Mouse (Mus musculus) erythroblast, adult 5-6 weeks (primary cell): Measurements from ENCODE around the gene Tmem143. TPM values are rescaled to one million over a fixed set of nuclear protein-coding genes. Genes with fewer than 3 reads are reported as not detected.
"Not testable (repeated sequence)": the region's sequence is repeated elsewhere in the genome, so short reads cannot be mapped to it uniquely, and the experiment has no call there.

Experiments
- ATAC-seq: replicated peaks from 2 replicates; pipeline ENCODE4 v1.8.0; 2016; ENCODE audit warnings: moderate number of reproducible peaks, mild to moderate bottlenecking, moderate TSS enrichment, inconsistent platforms; ENCODE audit not compliant: poor library complexity, low FRiP score, severe bottlenecking
- total RNA-seq, 2 experiments: library from RNA; stranded (forward) in 1 of 2; stranded (reverse) in 1 of 2; fragments of 150-400 nt in 1 of 2; fragments of 200-764, 138-1000 nt in 1 of 2; gene quantifications; 2 replicates each; pipeline versions ENCODE4 v1.2.3 to v1.2.4; 2015 to 2017; ENCODE audit warnings: low replicate concordance in 2 of 2

Tmem143 gene
- total RNA-seq, 2 experiments from 2014 or later = 0.26 to 1.3 TPM

- ATAC-seq = no peak
Measured at GRCm38 (mm10) chr7:45920583-45921241, 24.0 kb downstream of the Tmem143 start.

- ATAC-seq = no peak
Measured at GRCm38 (mm10) chr7:45921242-45921621, 24.5 kb downstream of the Tmem143 start, which contains the start of gene Emp3. Gene Emp3 (minus strand): TSS chr7:45921404.

GRCm38 (mm10) chr7:45921950-45922600 is 25.3 kb downstream of the Tmem143 start:
- no peak for ATAC-seq

GRCm38 (mm10) chr7:45922928-45923761 is 26.4 kb downstream of the Tmem143 start:
- peak; percentile 83 for ATAC-seq

DNA sequence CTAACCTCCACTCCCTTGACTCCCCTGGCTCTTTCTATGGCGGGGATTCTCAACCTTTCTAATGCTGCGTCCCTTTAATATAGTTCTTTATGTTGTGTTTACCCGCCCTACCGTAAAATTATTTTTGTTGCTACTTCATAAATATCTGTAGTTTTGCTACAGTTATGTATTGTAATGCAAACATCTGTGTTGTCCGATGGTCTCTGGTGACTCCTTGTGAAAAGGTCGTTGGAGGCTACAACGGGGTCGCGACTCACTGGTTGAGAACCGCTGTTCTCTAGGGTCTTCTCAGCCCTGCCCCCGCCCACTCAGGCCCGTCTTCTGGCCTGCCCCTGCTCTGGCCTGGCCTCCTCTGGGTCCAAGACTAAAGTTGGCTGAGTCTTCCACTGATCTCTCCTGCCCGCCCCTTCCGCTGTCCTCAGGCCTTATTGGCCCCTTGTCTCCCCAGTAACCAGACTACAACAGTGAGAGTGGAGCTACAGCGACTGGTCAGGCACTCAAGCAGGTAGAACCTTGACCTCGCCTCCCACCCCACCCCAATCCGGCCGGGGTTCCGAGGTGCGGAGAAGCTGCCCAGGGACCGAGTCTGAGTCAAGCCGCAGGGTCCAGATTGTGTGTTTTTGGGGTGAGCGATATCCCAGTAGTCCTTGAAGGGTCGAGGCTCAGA is 27.2 kb downstream of the Tmem143 start, which contains the start of gene Ccdc114:
Gene Ccdc114, plus strand, starts transcription at position 311 of the 667 bp plus-strand sequence.
- ATAC-seq = peak; percentile 40

DNA sequence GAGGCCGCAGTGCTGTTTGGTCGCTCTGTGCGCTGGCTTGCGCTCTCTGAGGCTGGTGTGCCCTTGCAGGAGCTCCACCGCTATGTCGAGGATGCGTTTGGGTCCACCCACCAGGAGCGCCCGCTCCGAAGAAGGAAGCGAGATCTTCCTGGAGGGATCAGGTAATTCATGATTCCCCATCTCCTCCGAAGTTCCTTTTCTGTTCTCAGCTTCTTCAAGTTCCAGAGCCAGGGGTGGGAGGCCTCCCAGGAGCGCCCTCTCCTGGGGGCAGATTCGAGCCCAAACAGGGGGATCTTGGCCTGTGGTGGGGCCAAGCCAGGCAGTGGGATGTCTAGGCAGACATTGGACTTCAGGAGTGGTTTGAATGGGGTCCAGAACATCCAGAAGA is 27.7 kb downstream of the Tmem143 start:
- ATAC-seq = no peak

DNA sequence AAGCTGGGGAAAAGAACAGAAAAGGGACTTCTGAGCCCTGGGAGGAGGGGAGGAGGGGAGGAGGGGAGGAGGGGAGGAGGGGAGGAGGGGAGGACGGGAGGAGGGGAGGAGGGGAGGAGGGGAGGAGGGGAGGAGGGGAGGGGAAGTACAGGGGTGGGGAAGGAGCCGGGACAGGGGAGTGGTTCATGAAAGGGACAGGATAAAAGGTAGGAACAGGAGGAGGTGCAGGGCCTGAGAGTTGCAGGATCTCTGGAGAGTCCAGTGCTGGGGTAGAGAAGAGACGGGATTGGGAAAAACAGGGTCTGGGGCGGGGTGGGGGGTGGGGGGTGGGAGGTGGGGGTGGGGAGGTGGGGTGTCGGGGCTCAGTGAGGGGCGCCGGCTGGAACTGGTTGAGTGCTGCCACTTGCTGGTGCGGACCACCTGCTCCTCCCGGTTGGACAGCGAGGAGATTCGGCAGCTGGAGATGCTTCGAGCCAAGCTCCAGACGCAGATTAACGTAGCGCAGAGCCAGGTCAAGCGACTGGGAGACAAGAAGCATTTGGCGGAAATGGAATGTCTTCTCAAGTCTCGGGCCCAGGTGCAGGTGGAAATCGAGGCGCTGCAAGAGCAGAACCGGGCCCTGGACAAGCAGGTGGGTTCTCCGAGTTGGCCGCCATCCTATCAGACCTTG is 32.0 kb downstream of the Tmem143 start:
- ATAC-seq = no peak

DNA sequence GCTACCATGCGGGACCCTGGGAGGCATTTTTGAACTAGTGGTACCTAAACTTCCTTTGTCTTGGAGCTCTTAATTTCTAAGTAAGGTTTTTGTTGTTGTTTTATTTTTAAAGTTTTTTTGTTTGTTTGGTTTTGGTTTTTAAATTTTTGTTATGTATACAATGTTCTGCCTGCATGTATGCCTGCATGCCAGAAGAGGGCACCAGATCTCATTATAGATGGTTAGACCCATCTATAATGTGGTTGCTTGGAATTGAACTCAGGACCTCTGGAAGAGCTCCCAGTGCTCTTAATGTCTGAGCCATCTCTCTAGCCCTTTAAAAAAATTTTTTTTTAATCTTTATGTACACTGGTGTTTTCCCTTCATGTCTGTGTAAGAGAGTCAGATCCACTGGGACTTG is 32.9 kb downstream of the Tmem143 start:
- ATAC-seq = no peak

- not testable (repeated sequence) for ATAC-seq
Measured at GRCm38 (mm10) chr7:45933766-45934165, 37.0 kb downstream of the Tmem143 start.

DNA sequence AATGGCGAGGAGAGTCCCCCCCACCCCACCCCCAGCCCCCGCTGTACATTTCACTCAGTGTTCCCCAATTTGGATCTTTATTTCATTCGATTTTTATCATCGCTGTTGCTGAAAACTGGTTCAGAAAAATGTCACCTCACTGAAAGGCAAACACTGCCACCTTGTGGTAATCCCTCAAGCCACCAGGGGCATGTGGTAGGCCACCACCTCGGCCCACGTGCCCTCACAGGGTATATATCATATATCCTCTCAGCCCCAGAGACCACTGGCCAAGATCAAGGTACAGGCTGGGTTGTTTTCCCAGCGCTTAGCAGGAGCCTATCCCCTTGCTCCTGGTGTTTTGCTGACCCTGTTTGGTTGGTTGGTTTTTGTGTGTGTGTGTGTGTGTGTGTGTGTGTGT is 38.4 kb downstream of the Tmem143 start:
- ATAC-seq = peak; percentile 66; the same call in 1 of the 2 replicates

DNA sequence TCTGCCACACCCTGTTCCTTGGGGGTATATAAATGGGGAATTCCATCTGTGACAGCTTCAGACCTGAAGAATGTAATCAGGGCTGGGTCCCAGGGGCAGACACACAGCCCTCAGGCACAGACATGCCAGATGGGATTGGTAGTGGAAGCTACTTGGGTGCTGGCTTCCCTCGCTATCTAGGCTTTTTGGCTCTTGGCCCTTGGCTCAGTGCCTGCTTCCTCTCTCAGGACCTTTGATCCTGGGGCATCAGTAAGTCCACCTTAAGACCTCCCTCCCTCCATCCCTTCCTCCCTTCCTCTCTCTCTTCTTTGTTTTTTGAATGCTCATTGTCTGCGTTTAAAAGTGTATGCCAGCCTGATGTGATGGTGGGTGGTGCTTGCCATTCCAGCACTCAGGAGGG is 43.1 kb downstream of the Tmem143 start:
- no peak for ATAC-seq

- ATAC-seq = 0 out of 2 replicates have a peak, but pooled peaks have one; percentile 31
Measured at GRCm38 (mm10) chr7:45941986-45942385, 45.2 kb downstream of the Tmem143 start.

DNA sequence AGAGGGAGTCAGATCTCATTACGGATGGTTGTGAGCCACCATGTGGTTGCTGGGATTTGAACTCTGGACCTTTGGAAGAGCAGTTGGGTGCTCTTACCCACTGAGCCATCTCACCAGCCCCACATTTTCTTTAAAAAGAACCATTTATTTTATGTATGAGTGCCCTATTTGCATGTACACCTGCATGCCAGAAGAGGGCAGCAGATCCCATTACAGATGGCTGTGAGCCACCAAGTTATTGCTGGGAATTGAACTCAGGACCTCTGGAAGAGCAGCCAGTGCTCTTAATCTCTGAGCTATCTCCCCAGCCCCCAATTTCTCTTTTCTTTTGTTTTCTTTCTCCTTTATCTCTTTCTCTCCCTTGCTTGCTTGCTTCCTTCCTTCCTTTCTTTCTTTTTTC is 46.5 kb downstream of the Tmem143 start:
- not testable (repeated sequence) for ATAC-seq

GRCm38 (mm10) chr7:45949061-45949460 is 52.3 kb downstream of the Tmem143 start:
- no peak for ATAC-seq

DNA sequence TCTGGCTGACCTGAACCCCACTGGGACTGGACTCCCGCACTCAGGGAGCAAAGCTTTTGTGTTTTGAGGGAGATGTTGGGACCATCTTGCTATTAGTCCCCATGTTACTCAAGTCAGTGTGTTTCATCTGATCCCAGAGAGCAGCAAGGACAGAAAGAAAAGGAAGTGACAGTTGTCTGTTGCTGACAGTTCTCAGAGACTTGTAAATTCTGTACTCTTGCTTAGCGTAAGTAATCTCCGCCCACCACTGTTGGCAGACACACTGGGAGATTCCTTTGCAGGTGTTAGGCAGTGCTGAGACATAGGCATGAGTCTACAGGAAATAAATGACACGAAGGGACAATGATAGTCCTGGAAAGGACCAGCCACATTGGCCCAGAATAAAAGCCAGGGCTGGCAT is 59.9 kb downstream of the Tmem143 start:
- no peak for ATAC-seq

Other genes starting within 250 kb of the Tmem143 start
- gene Fut2, start 230.5 kb upstream of the Tmem143 start, total RNA-seq (2015; ENCODE audit: low replicate concordance) = not detected in 2 replicates
- not detected in 2 replicates for gene Fut2, start 230.5 kb upstream of the Tmem143 start, total RNA-seq (2017; ENCODE audit: low replicate concordance)
- gene Ntn5, start 212.9 kb upstream of the Tmem143 start, total RNA-seq (2015; ENCODE audit: low replicate concordance) = not detected in 2 replicates
- gene Ntn5, start 212.9 kb upstream of the Tmem143 start, total RNA-seq (2017; ENCODE audit: low replicate concordance) = not detected in 2 replicates
- gene Sec1, start 202.5 kb upstream of the Tmem143 start, total RNA-seq (2015; ENCODE audit: low replicate concordance) = not detected in 2 replicates
- not detected in 2 replicates for gene Sec1, start 202.5 kb upstream of the Tmem143 start, total RNA-seq (2017; ENCODE audit: low replicate concordance)
- not detected in 2 replicates for gene Car11, start 197.1 kb upstream of the Tmem143 start, total RNA-seq (2015; ENCODE audit: low replicate concordance)
- gene Car11, start 197.1 kb upstream of the Tmem143 start, total RNA-seq (2017; ENCODE audit: low replicate concordance) = not detected in 2 replicates
- 1.5 and 1.9 TPM in 2 replicates for gene Dbp, start 191.9 kb upstream of the Tmem143 start, total RNA-seq (2015; ENCODE audit: low replicate concordance)
- gene Dbp, start 191.9 kb upstream of the Tmem143 start, total RNA-seq (2017; ENCODE audit: low replicate concordance) = 0.77 and 2.2 TPM in 2 replicates
- gene Rpl18, start 181.5 kb upstream of the Tmem143 start, total RNA-seq (2015; ENCODE audit: low replicate concordance) = 423 and 424 TPM in 2 replicates
- gene Rpl18, start 181.5 kb upstream of the Tmem143 start, total RNA-seq (2017; ENCODE audit: low replicate concordance) = 286 and 289 TPM in 2 replicates
- gene Sphk2, start 178.9 kb upstream of the Tmem143 start, total RNA-seq (2015; ENCODE audit: low replicate concordance) = 4.6 and 7.9 TPM in 2 replicates
- 2.1 and 2.6 TPM in 2 replicates for gene Sphk2, start 178.9 kb upstream of the Tmem143 start, total RNA-seq (2017; ENCODE audit: low replicate concordance)
- not detected in 2 replicates for gene Fam83e, start 175.7 kb upstream of the Tmem143 start, total RNA-seq (2015; ENCODE audit: low replicate concordance)
- gene Fam83e, start 175.7 kb upstream of the Tmem143 start, total RNA-seq (2017; ENCODE audit: low replicate concordance) = not detected in 2 replicates
- gene Spaca4, start 171.1 kb upstream of the Tmem143 start, total RNA-seq (2015; ENCODE audit: low replicate concordance) = not detected in 2 replicates
- not detected in 2 replicates for gene Spaca4, start 171.1 kb upstream of the Tmem143 start, total RNA-seq (2017; ENCODE audit: low replicate concordance)
- not detected in 2 replicates for gene Lmtk3, start 113.2 kb upstream of the Tmem143 start, total RNA-seq (2015; ENCODE audit: low replicate concordance)
- gene Lmtk3, start 113.2 kb upstream of the Tmem143 start, total RNA-seq (2017; ENCODE audit: low replicate concordance) = not detected in 2 replicates
- gene Sult2b1, start 112.3 kb upstream of the Tmem143 start, total RNA-seq (2015; ENCODE audit: low replicate concordance) = not detected in 2 replicates
- not detected in 2 replicates for gene Sult2b1, start 112.3 kb upstream of the Tmem143 start, total RNA-seq (2017; ENCODE audit: low replicate concordance)
- 10.6 and 10.7 TPM in 2 replicates for gene Cyth2, start 82.4 kb upstream of the Tmem143 start, total RNA-seq (2015; ENCODE audit: low replicate concordance)
- gene Cyth2, start 82.4 kb upstream of the Tmem143 start, total RNA-seq (2017; ENCODE audit: low replicate concordance) = 11.6 and 14.5 TPM in 2 replicates
- 0.38 TPM in 1 of 2 replicates, not detected in the other for gene Kcnj14, start 72.2 kb upstream of the Tmem143 start, total RNA-seq (2015; ENCODE audit: low replicate concordance)
- 0.09 TPM in 1 of 2 replicates, not detected in the other for gene Kcnj14, start 72.2 kb upstream of the Tmem143 start, total RNA-seq (2017; ENCODE audit: low replicate concordance)
- 1.5 and 2.3 TPM in 2 replicates for gene Grwd1, start 66.0 kb upstream of the Tmem143 start, total RNA-seq (2015; ENCODE audit: low replicate concordance)
- 0.43 and 3.1 TPM in 2 replicates for gene Grwd1, start 66.0 kb upstream of the Tmem143 start, total RNA-seq (2017; ENCODE audit: low replicate concordance)
- gene Kdelr1, start 24.2 kb upstream of the Tmem143 start, total RNA-seq (2015; ENCODE audit: low replicate concordance) = 31.3 and 67.2 TPM in 2 replicates
- gene Kdelr1, start 24.2 kb upstream of the Tmem143 start, total RNA-seq (2017; ENCODE audit: low replicate concordance) = 18.0 and 20.1 TPM in 2 replicates
- not detected in 2 replicates for gene Grin2d, start 18.6 kb upstream of the Tmem143 start, total RNA-seq (2015; ENCODE audit: low replicate concordance)
- gene Grin2d, start 18.6 kb upstream of the Tmem143 start, total RNA-seq (2017; ENCODE audit: low replicate concordance) = 0.28 TPM in 1 of 2 replicates, not detected in the other
- 4.0 TPM in 1 of 2 replicates, not detected in the other for gene Syngr4, start 227 bp upstream of the Tmem143 start, total RNA-seq (2015; ENCODE audit: low replicate concordance)
- gene Syngr4, start 227 bp upstream of the Tmem143 start, total RNA-seq (2017; ENCODE audit: low replicate concordance) = not detected in 2 replicates
- 56.4 and 143 TPM in 2 replicates for gene Emp3, start 24.5 kb downstream of the Tmem143 start, total RNA-seq (2015; ENCODE audit: low replicate concordance)
- gene Emp3, start 24.5 kb downstream of the Tmem143 start, total RNA-seq (2017; ENCODE audit: low replicate concordance) = 48.2 and 77.1 TPM in 2 replicates
- gene Ccdc114, start 27.1 kb downstream of the Tmem143 start, total RNA-seq (2015; ENCODE audit: low replicate concordance) = 2.5 TPM in 1 of 2 replicates, not detected in the other
- 0.51 and 2.0 TPM in 2 replicates for gene Ccdc114, start 27.1 kb downstream of the Tmem143 start, total RNA-seq (2017; ENCODE audit: low replicate concordance)
- gene Abcc6, start 133.4 kb downstream of the Tmem143 start, total RNA-seq (2015; ENCODE audit: low replicate concordance) = not detected in 2 replicates
- not detected in 2 replicates for gene Abcc6, start 133.4 kb downstream of the Tmem143 start, total RNA-seq (2017; ENCODE audit: low replicate concordance)
- 5.4 and 9.2 TPM in 2 replicates for gene Nomo1, start 136.8 kb downstream of the Tmem143 start, total RNA-seq (2015; ENCODE audit: low replicate concordance)
- 6.1 and 8.5 TPM in 2 replicates for gene Nomo1, start 136.8 kb downstream of the Tmem143 start, total RNA-seq (2017; ENCODE audit: low replicate concordance)
- gene Kcnj11, start 203.8 kb downstream of the Tmem143 start, total RNA-seq (2015; ENCODE audit: low replicate concordance) = not detected in 2 replicates
- not detected in 2 replicates for gene Kcnj11, start 203.8 kb downstream of the Tmem143 start, total RNA-seq (2017; ENCODE audit: low replicate concordance)